Mouse (Mus musculus): ENCODE measurements around the gene Obsl1. TPM values are rescaled to one million over a fixed set of nuclear protein-coding genes. Genes with fewer than 3 reads are reported as not detected.

The Obsl1 gene
- total RNA-seq, 2 experiments from 2014 or later: 95.2 to 118 TPM

- DNase-seq: no peak
These were observed 49.3 kb downstream of the Obsl1 start for GRCm38 (mm10) chr1:75456746-75457564.

- no peak for DNase-seq
These were observed 50.3 kb downstream of the Obsl1 start for GRCm38 (mm10) chr1:75455948-75456347.

- no peak for DNase-seq
These were observed 50.8 kb downstream of the Obsl1 start for GRCm38 (mm10) chr1:75455433-75455832.

GRCm38 (mm10) chr1:75451900-75452299, 54.4 kb downstream of the Obsl1 start:
- no peak for DNase-seq

GRCm38 (mm10) chr1:75450314-75451005, 55.8 kb downstream of the Obsl1 start, which contains the start of gene Asic4:
Gene Asic4, plus strand, starts transcription at chr1:75450436.
- DNase-seq: no peak

- no peak for DNase-seq
These were observed 56.7 kb downstream of the Obsl1 start for GRCm38 (mm10) chr1:75449377-75450135.

GRCm38 (mm10) chr1:75448937-75449336, 57.3 kb downstream of the Obsl1 start:
- no peak for DNase-seq

GRCm38 (mm10) chr1:75448052-75448431, 58.2 kb downstream of the Obsl1 start:
- DNase-seq: no peak

- DNase-seq: peak; percentile 22
These were observed 58.8 kb downstream of the Obsl1 start for GRCm38 (mm10) chr1:75447265-75448051.

- DNase-seq: peak; percentile 16
These were observed 59.6 kb downstream of the Obsl1 start for GRCm38 (mm10) chr1:75446656-75447055.

- DNase-seq: peak; percentile 85
These were observed 60.3 kb downstream of the Obsl1 start for GRCm38 (mm10) chr1:75445751-75446611.

- DNase-seq: no peak
These were observed 61.0 kb downstream of the Obsl1 start for GRCm38 (mm10) chr1:75445141-75445701.

GRCm38 (mm10) chr1:75444208-75444607, 62.0 kb downstream of the Obsl1 start:
- DNase-seq: no peak

- DNase-seq: no peak
These were observed 62.8 kb downstream of the Obsl1 start for GRCm38 (mm10) chr1:75443247-75444024.

- no peak for DNase-seq
These were observed 63.4 kb downstream of the Obsl1 start for GRCm38 (mm10) chr1:75442811-75443210.

GRCm38 (mm10) chr1:75442171-75442570, 64.1 kb downstream of the Obsl1 start:
- DNase-seq: no peak

- DNase-seq: no peak
These were observed 64.7 kb downstream of the Obsl1 start for GRCm38 (mm10) chr1:75441471-75441996.

- DNase-seq: no peak
These were observed 65.6 kb downstream of the Obsl1 start for GRCm38 (mm10) chr1:75440661-75441060.

- DNase-seq: no peak
These were observed 67.5 kb downstream of the Obsl1 start for GRCm38 (mm10) chr1:75438782-75439181.

Data from adrenal gland, postnatal 10 days (tissue).